Mouse (Mus musculus) thymus, adult 2 months (tissue): ENCODE measurements around the gene Bcor. TPM values are rescaled to one million over a fixed set of nuclear protein-coding genes. Genes with fewer than 3 reads are reported as not detected.

Experiments
- DNase-seq: peaks from one replicate; pipeline ENCODE4 v3.0.0; 2021
- H3K27ac ChIP-seq: fragments of 200-500 bp; 2 replicates; pipeline ENCODE4 v1.5.1; 2012; ENCODE audit warnings: low read length, control low read depth; ENCODE audit not compliant: control insufficient read depth, insufficient read depth
- H3K27me3 ChIP-seq: fragments of 200-500 bp; 2 replicates; pipeline ENCODE4 v1.6.1; 2012; ENCODE audit warnings: mild to moderate bottlenecking, low read length, moderate library complexity, mixed read lengths; ENCODE audit not compliant: control insufficient read depth, insufficient read depth
- H3K36me3 ChIP-seq: fragments of 200-500 bp; 2 replicates; pipeline ENCODE4 v1.6.1; 2012; ENCODE audit warnings: mild to moderate bottlenecking, low read length, moderate library complexity; ENCODE audit not compliant: control insufficient read depth, insufficient read depth
- H3K4me1 ChIP-seq: fragments of 200-500 bp; replicated peaks from 2 replicates; pipeline ENCODE4 v1.6.1; 2012; ENCODE audit warnings: low read length; ENCODE audit not compliant: control insufficient read depth, insufficient read depth
- H3K4me3 ChIP-seq: fragments of 200-500 bp; 2 replicates; pipeline ENCODE4 v1.5.1; 2012; ENCODE audit warnings: mild to moderate bottlenecking, low read length, control low read depth, moderate library complexity; ENCODE audit not compliant: control insufficient read depth, insufficient read depth
- CTCF ChIP-seq: fragments of 200-500 bp; IDR thresholded peaks from 2 replicates; pipeline ENCODE4 v1.5.1; 2012; ENCODE audit warnings: mild to moderate bottlenecking, control low read depth, low read length, moderate library complexity, borderline replicate concordance; ENCODE audit not compliant: control insufficient read depth, poor library complexity, insufficient read depth; ENCODE audit errors: extremely low read depth
- POLR2A ChIP-seq: fragments of 200-500 bp; IDR thresholded peaks from 2 replicates; pipeline ENCODE4 v1.6.1; 2012; ENCODE audit warnings: mild to moderate bottlenecking, low read length, control low read depth, moderate library complexity; ENCODE audit not compliant: control insufficient read depth, poor library complexity, insufficient read depth; ENCODE audit errors: extremely low read depth
- WGBS: fragments of 180-500 bp; shearing (Covaris S2); methylation state at CpG from one replicate; pipeline ENCODE4 v1.1.7; 2018; 5-methylcytosine and 5-hydroxymethylcytosine counted together
- polyA plus RNA-seq: library from polyadenylated mRNA; depleted of rRNA; stranded (reverse); fragments of >200 nt; gene quantifications from 2 replicates; pipeline ENCODE4 v1.2.3, GENCODE M21; 2012

Bcor gene
- polyA plus RNA-seq, 1 experiment = 30.6 TPM

- Histone ChIP-seq H3K36me3 (no peaks in the 10 kb centered on the region), H3K27me3 (no peaks in the 10 kb centered on the region), H3K27ac (no peak overlapping the region), H3K4me1 (peaks cover 11% of the 10 kb centered on the region), H3K4me3 (no peak overlapping the region)
- 96% methylated on average over 2 of the region's 2 CpGs for WGBS
- TF ChIP-seq CTCF (no peak), POLR2A (no peak)
- no peak for DNase-seq
These were observed 163.3 kb downstream of the Bcor start for GRCm38 (mm10) chrX:11996891-11997290.

- 91% methylated on average over 8 of the region's 8 CpGs for WGBS
- TF ChIP-seq POLR2A (no peak), CTCF (no peak)
- no peaks in the 10 kb centered on the region for H3K36me3 ChIP-seq
- no peak overlapping the region for H3K4me3 ChIP-seq
- H3K4me1 ChIP-seq = peaks cover 11% of the 10 kb centered on the region
- no peak for DNase-seq
- no peaks in the 10 kb centered on the region for H3K27me3 ChIP-seq
- no peak overlapping the region for H3K27ac ChIP-seq
These were observed 163.7 kb downstream of the Bcor start for GRCm38 (mm10) chrX:11996489-11996888.

GRCm38 (mm10) chrX:11993641-11994419 is 166.3 kb downstream of the Bcor start:
- no peak overlapping the region for H3K4me3 ChIP-seq
- TF ChIP-seq CTCF = no peak
- H3K27me3 ChIP-seq = no peaks in the 10 kb centered on the region
- no peaks in the 10 kb centered on the region for H3K36me3 ChIP-seq
- H3K27ac ChIP-seq = no peak overlapping the region
- peaks cover 5% of the 10 kb centered on the region for H3K4me1 ChIP-seq
- WGBS = 65% methylated on average over 5 of the region's 5 CpGs
- DNase-seq = no peak

GRCm38 (mm10) chrX:11989471-11989870 is 170.7 kb downstream of the Bcor start:
- Histone ChIP-seq H3K4me3 (no peak overlapping the region), H3K36me3 (no peaks in the 10 kb centered on the region), H3K27ac (no peak overlapping the region), H3K4me1 (no peaks in the 10 kb centered on the region; the same call in 1 of the 2 replicates), H3K27me3 (no peaks in the 10 kb centered on the region)
- WGBS = 99% methylated on average over 13 of the region's 13 CpGs
- DNase-seq = no peak
- TF ChIP-seq POLR2A (no peak), CTCF (no peak)

DNA sequence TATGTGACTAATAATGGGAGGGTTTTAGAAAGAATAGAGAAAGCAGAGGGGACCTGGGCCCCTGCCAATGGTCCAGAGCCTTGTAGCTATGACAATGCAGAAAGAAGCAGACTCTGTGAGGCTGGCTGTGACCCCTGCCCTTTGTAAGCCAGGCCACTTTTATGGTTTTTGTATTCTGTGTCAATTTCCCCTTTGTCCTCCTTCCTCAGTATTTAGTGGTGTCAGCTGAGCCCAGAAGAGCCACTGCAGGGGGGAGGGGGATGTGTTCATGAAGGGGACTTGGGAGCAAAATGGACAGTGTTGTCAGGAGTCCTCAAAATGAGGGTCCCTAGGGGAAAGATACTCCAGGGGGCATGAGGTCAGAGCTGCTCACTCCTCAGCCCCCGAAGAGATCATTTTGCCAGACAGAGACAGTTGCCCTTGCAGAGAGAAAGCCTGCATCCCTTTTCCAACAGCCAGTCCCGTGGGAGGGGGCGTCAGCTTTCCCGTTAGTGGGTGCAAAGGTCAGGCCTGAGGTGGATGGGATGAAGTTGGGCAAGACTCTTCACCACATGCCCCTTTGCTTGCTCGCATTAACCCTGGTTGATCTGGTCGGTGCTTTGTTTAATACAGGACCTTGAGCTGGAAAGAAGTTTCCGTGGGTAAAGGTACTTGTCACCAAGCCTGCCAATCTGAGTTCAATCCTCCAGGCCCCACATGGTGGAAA is 171.8 kb downstream of the Bcor start:
- H3K4me3 ChIP-seq = no peak overlapping the region
- peaks cover 2% of the 10 kb centered on the region; the same call in 1 of the 2 replicates for H3K4me1 ChIP-seq
- no peak overlapping the region for H3K27ac ChIP-seq
- no peak for DNase-seq
- WGBS = 94% methylated on average over 7 of the region's 7 CpGs
- H3K27me3 ChIP-seq = no peaks in the 10 kb centered on the region
- no peak for TF ChIP-seq POLR2A
- no peak for TF ChIP-seq CTCF
- no peaks in the 10 kb centered on the region for H3K36me3 ChIP-seq

DNA sequence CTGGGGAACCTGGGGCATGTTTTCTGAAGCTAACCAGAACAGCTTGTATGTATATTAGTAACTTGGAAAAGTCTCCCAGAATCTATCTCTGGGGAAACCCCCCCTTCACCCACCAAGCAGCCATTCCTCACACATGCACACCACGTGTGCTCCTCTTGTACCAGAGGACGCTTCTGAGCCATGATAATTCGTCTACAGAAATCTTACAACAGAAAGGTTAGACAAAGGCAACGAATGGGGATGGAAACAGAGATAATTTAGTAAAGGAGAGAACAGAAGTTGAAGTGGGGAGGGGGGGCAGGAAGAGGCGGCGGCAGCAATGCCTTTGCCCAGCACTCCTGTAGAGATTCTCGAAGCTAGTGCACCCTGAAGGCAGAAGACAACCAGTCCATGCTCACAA is 172.6 kb downstream of the Bcor start:
- WGBS = 54% methylated on average over 7 of the region's 7 CpGs
- Histone ChIP-seq H3K27ac (no peak overlapping the region), H3K4me1 (peaks cover 5% of the 10 kb centered on the region)

More for the DNA sequence above, 172.6 kb downstream of the Bcor start:
- no peak overlapping the region for H3K4me3 ChIP-seq
- H3K36me3 ChIP-seq = no peaks in the 10 kb centered on the region
- no peaks in the 10 kb centered on the region for H3K27me3 ChIP-seq
- TF ChIP-seq CTCF = no peak
- no peak for TF ChIP-seq POLR2A
- DNase-seq = no peak
